Mouse (Mus musculus): ENCODE data around the gene Prrt1. TPM values are rescaled to one million over a fixed set of nuclear protein-coding genes. Genes with fewer than 3 reads are reported as not detected.

Gene Prrt1
- polyA plus RNA-seq, 1 experiment from 2014 or later, result 0.25 TPM

- Histone ChIP-seq H3K27ac (no peak overlapping the region), H3K4me1 (peaks cover 22% of the 10 kb centered on the region), H3K36me3 (no peaks in the 10 kb centered on the region), H3K4me3 (no peak overlapping the region), H3K4me2 (replicated peaks) (no peak overlapping the region), H3K27me3 (peaks cover 60% of the 10 kb centered on the region), H3K9me3 (no peaks in the 10 kb centered on the region), H3K9ac (no peak overlapping the region)
- 69% methylated on average over 11 of the region's 11 CpGs for WGBS
- ATAC-seq (ENCODE audit: low FRiP score, low read depth), result no peak
These were observed 52.7 kb downstream of the Prrt1 start for GRCm38 (mm10) chr17:34681881-34682536.

Other genes starting within 250 kb of the Prrt1 start
- 0.47 and 0.69 TPM in 2 replicates for gene BC051142, start 230.7 kb upstream of the Prrt1 start, polyA plus RNA-seq (2015; fragmentation: Nextera tagmentation; extraction: Ambion mirVana)
- not detected in 2 replicates for gene Btnl4, start 152.2 kb upstream of the Prrt1 start, polyA plus RNA-seq (2015; fragmentation: Nextera tagmentation; extraction: Ambion mirVana)
- gene Btnl6, start 112.2 kb upstream of the Prrt1 start, polyA plus RNA-seq (2015; fragmentation: Nextera tagmentation; extraction: Ambion mirVana), result not detected in 2 replicates
- 4.8 and 5.3 TPM in 2 replicates for gene Notch4, start 65.3 kb upstream of the Prrt1 start, polyA plus RNA-seq (2015; fragmentation: Nextera tagmentation; extraction: Ambion mirVana)
- 4.0 and 5.8 TPM in 2 replicates for gene Gpsm3, start 39.7 kb upstream of the Prrt1 start, polyA plus RNA-seq (2015; fragmentation: Nextera tagmentation; extraction: Ambion mirVana)
- gene Pbx2, start 38.3 kb upstream of the Prrt1 start, polyA plus RNA-seq (2015; fragmentation: Nextera tagmentation; extraction: Ambion mirVana), result 17.6 and 18.9 TPM in 2 replicates
- gene Ager, start 31.7 kb upstream of the Prrt1 start, polyA plus RNA-seq (2015; fragmentation: Nextera tagmentation; extraction: Ambion mirVana), result 3.5 TPM in 2 replicates
- 133 and 135 TPM in 2 replicates for gene Rnf5, start 25.8 kb upstream of the Prrt1 start, polyA plus RNA-seq (2015; fragmentation: Nextera tagmentation; extraction: Ambion mirVana)
- 52.9 and 58.4 TPM in 2 replicates for gene Agpat1, start 25.3 kb upstream of the Prrt1 start, polyA plus RNA-seq (2015; fragmentation: Nextera tagmentation; extraction: Ambion mirVana)
- gene Egfl8, start 13.6 kb upstream of the Prrt1 start, polyA plus RNA-seq (2015; fragmentation: Nextera tagmentation; extraction: Ambion mirVana), result 6.6 and 7.3 TPM in 2 replicates
- 22.8 and 24.4 TPM in 2 replicates for gene Ppt2, start 1.0 kb upstream of the Prrt1 start, polyA plus RNA-seq (2015; fragmentation: Nextera tagmentation; extraction: Ambion mirVana)
- gene Fkbpl, start 15.2 kb downstream of the Prrt1 start, polyA plus RNA-seq (2015; fragmentation: Nextera tagmentation; extraction: Ambion mirVana), result 16.5 and 18.8 TPM in 2 replicates
- gene Atf6b, start 17.6 kb downstream of the Prrt1 start, polyA plus RNA-seq (2015; fragmentation: Nextera tagmentation; extraction: Ambion mirVana), result 97.6 and 99.6 TPM in 2 replicates
- gene Tnxb, start 41.0 kb downstream of the Prrt1 start, polyA plus RNA-seq (2015; fragmentation: Nextera tagmentation; extraction: Ambion mirVana), result 0.09 TPM in 2 replicates
- 0.06 and 0.17 TPM in 2 replicates for gene C4b, start 114.3 kb downstream of the Prrt1 start, polyA plus RNA-seq (2015; fragmentation: Nextera tagmentation; extraction: Ambion mirVana)
- gene Cyp21a1, start 175.0 kb downstream of the Prrt1 start, polyA plus RNA-seq (2015; fragmentation: Nextera tagmentation; extraction: Ambion mirVana), result 0.18 TPM in 1 of 2 replicates, not detected in the other
- 28.2 and 28.7 TPM in 2 replicates for gene Stk19, start 207.4 kb downstream of the Prrt1 start, polyA plus RNA-seq (2015; fragmentation: Nextera tagmentation; extraction: Ambion mirVana)
- 62.8 and 74.3 TPM in 2 replicates for gene Dxo, start 207.5 kb downstream of the Prrt1 start, polyA plus RNA-seq (2015; fragmentation: Nextera tagmentation; extraction: Ambion mirVana)
- 54.0 and 55.2 TPM in 2 replicates for gene Skiv2l, start 220.7 kb downstream of the Prrt1 start, polyA plus RNA-seq (2015; fragmentation: Nextera tagmentation; extraction: Ambion mirVana)
- 114 and 126 TPM in 2 replicates for gene Nelfe, start 220.9 kb downstream of the Prrt1 start, polyA plus RNA-seq (2015; fragmentation: Nextera tagmentation; extraction: Ambion mirVana)
- gene Cfb, start 233.0 kb downstream of the Prrt1 start, polyA plus RNA-seq (2015; fragmentation: Nextera tagmentation; extraction: Ambion mirVana), result 1.9 and 2.0 TPM in 2 replicates
- gene Zbtb12, start 249.9 kb downstream of the Prrt1 start, polyA plus RNA-seq (2015; fragmentation: Nextera tagmentation; extraction: Ambion mirVana), result 5.4 TPM in 2 replicates